Mouse (Mus musculus) testis, postnatal 14 days (tissue): ENCODE measurements at regions not wholly inside any gene's neighbourhood (a gene's known extent, or its start where the extent isn't known, plus 50 kb on each side); places are given as distances from the start of the nearest gene placed in this dataset.

Source experiments
- DNase-seq: peaks from one replicate; pipeline ENCODE4 v3.0.0; 2021; ENCODE audit warnings: low spot score

GRCm38 (mm10) chr11:113031405-113031804, 249.4 kb downstream of the Sox9 start:
- DNase-seq = no peak

- no peak for DNase-seq
Measured at GRCm38 (mm10) chr11:113032487-113033228, 250.6 kb downstream of the Sox9 start.

- DNase-seq = no peak
Measured at GRCm38 (mm10) chr11:113034911-113035310, 252.9 kb downstream of the Sox9 start.

GRCm38 (mm10) chr11:113037736-113038135, 255.7 kb downstream of the Sox9 start:
- no peak for DNase-seq

GRCm38 (mm10) chr11:113042710-113043109, 260.7 kb downstream of the Sox9 start:
- DNase-seq = no peak

- DNase-seq = no peak
Measured at GRCm38 (mm10) chr11:113046200-113047051, 264.4 kb downstream of the Sox9 start.

GRCm38 (mm10) chr11:113048158-113048557, 266.1 kb downstream of the Sox9 start:
- no peak for DNase-seq

- DNase-seq = no peak
Measured at GRCm38 (mm10) chr11:113049593-113049992, 267.6 kb downstream of the Sox9 start.

GRCm38 (mm10) chr11:113052536-113052935, 270.5 kb downstream of the Sox9 start:
- DNase-seq = no peak

GRCm38 (mm10) chr11:113056042-113056632, 274.1 kb downstream of the Sox9 start:
- DNase-seq = no peak

GRCm38 (mm10) chr11:113056824-113057223, 274.8 kb downstream of the Sox9 start:
- no peak for DNase-seq

- no peak for DNase-seq
Measured at GRCm38 (mm10) chr11:113070365-113070764, 288.3 kb downstream of the Sox9 start.

- DNase-seq = no peak
Measured at GRCm38 (mm10) chr11:113071942-113072341, 289.9 kb downstream of the Sox9 start.

- DNase-seq = no peak
Measured at GRCm38 (mm10) chr11:113074328-113074727, 292.3 kb downstream of the Sox9 start.

GRCm38 (mm10) chr11:113076371-113076770, 294.3 kb downstream of the Sox9 start:
- DNase-seq = no peak

- DNase-seq = no peak
Measured at GRCm38 (mm10) chr11:113080311-113080710, 298.3 kb downstream of the Sox9 start.

GRCm38 (mm10) chr11:113084442-113084841, 302.4 kb downstream of the Sox9 start:
- DNase-seq = no peak

- no peak for DNase-seq
Measured at GRCm38 (mm10) chr11:113085556-113085955, 303.5 kb downstream of the Sox9 start.

GRCm38 (mm10) chr11:113087084-113087483, 305.1 kb downstream of the Sox9 start:
- no peak for DNase-seq

- DNase-seq = no peak
Measured at GRCm38 (mm10) chr11:113089637-113090351, 307.8 kb downstream of the Sox9 start.

GRCm38 (mm10) chr11:113091901-113092568, 310.0 kb downstream of the Sox9 start:
- DNase-seq = no peak
